Mouse (Mus musculus) bone marrow, adult 2 months (tissue): ENCODE measurements around the gene Ttc30b.

Source experiments
- CTCF ChIP-seq: fragments of 200-500 bp; IDR thresholded peaks from 2 replicates; pipeline ENCODE4 v1.5.1; 2011; ENCODE audit warnings: low read length, control low read depth; ENCODE audit not compliant: control insufficient read depth, insufficient read depth
- POLR2A ChIP-seq: fragments of 200-500 bp; IDR thresholded peaks from 2 replicates; pipeline ENCODE4 v1.6.1; 2011; ENCODE audit warnings: low read depth, mild to moderate bottlenecking, control low read depth, low read length, borderline replicate concordance; ENCODE audit not compliant: control insufficient read depth

DNA sequence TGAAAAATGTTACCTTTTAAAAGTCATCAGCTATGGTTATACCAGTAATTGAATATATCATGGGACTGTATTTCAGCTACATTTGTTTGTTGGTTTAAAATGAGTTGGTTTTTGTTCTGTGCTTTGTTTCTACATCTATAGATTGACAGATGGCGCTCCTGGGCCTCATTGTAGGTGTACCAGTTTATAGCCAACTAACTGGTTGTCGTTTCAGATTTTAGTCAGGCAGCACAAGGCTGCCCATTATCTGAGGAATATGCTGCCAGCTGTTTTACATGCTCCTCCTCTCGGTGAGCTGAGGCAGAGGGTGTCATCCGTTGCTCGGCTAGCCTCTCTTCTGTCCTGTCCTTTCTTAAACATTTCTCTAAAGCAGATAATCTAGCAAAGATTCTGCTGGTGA is 12.3 kb downstream of the Ttc30b start:
- no peak for TF ChIP-seq POLR2A
- no peak for TF ChIP-seq CTCF
